Mouse (Mus musculus) spleen, postnatal 36 days (tissue): ENCODE results near the gene Ccdc171.
"Not testable (repeated sequence)": the region's sequence is repeated elsewhere in the genome, so short reads cannot be mapped to it uniquely, and the experiment has no call there.

Experiments used
- DNase-seq, 2 experiments: peaks; one replicate each; pipeline ENCODE4 v3.0.0; 2022; ENCODE audit warnings: low spot score in 2 of 2, mixed read lengths in 1 of 2

Gene Ccdc171

GRCm38 (mm10) chr4:83656571-83656970 is 131.2 kb downstream of the Ccdc171 start:
- no peak for DNase-seq

GRCm38 (mm10) chr4:83657021-83657420 is 131.7 kb downstream of the Ccdc171 start:
- no peak for DNase-seq

- no peak for DNase-seq
These were observed 133.1 kb downstream of the Ccdc171 start for GRCm38 (mm10) chr4:83658415-83658814.

GRCm38 (mm10) chr4:83659411-83659810 is 134.1 kb downstream of the Ccdc171 start:
- DNase-seq: no peak

- no peak for DNase-seq
These were observed 136.3 kb downstream of the Ccdc171 start for GRCm38 (mm10) chr4:83661519-83662271.

GRCm38 (mm10) chr4:83662301-83662700 is 137.0 kb downstream of the Ccdc171 start:
- DNase-seq: no peak

GRCm38 (mm10) chr4:83669552-83669951 is 144.2 kb downstream of the Ccdc171 start:
- DNase-seq: no peak

GRCm38 (mm10) chr4:83675308-83675707 is 150.0 kb downstream of the Ccdc171 start:
- DNase-seq: not testable (repeated sequence)

- no peak for DNase-seq
These were observed 151.1 kb downstream of the Ccdc171 start for GRCm38 (mm10) chr4:83676444-83676843.

- no peak for DNase-seq
These were observed 155.7 kb downstream of the Ccdc171 start for GRCm38 (mm10) chr4:83681081-83681480.

GRCm38 (mm10) chr4:83682866-83683265 is 157.5 kb downstream of the Ccdc171 start:
- DNase-seq: no peak

GRCm38 (mm10) chr4:83700190-83700589 is 174.8 kb downstream of the Ccdc171 start:
- DNase-seq: no peak

GRCm38 (mm10) chr4:83716996-83717395 is 191.7 kb downstream of the Ccdc171 start:
- no peak for DNase-seq

- DNase-seq: no peak
These were observed 194.5 kb downstream of the Ccdc171 start for GRCm38 (mm10) chr4:83719816-83720215.

GRCm38 (mm10) chr4:83725136-83725535 is 199.8 kb downstream of the Ccdc171 start:
- no peak for DNase-seq

GRCm38 (mm10) chr4:83739137-83739890 is 214.0 kb downstream of the Ccdc171 start:
- no peak for DNase-seq

GRCm38 (mm10) chr4:83739891-83740277 is 214.5 kb downstream of the Ccdc171 start:
- no peak for DNase-seq

GRCm38 (mm10) chr4:83742806-83743460 is 217.6 kb downstream of the Ccdc171 start:
- no peak for DNase-seq

- no peak for DNase-seq
These were observed 249.8 kb downstream of the Ccdc171 start for GRCm38 (mm10) chr4:83775136-83775535.

- DNase-seq: no peak
These were observed 254.7 kb downstream of the Ccdc171 start for GRCm38 (mm10) chr4:83780044-83780443.

GRCm38 (mm10) chr4:83785115-83785514 is 259.8 kb downstream of the Ccdc171 start:
- DNase-seq: no peak

- DNase-seq: no peak
These were observed 266.5 kb downstream of the Ccdc171 start for GRCm38 (mm10) chr4:83791811-83792210.
